In the genomic region with DNA sequence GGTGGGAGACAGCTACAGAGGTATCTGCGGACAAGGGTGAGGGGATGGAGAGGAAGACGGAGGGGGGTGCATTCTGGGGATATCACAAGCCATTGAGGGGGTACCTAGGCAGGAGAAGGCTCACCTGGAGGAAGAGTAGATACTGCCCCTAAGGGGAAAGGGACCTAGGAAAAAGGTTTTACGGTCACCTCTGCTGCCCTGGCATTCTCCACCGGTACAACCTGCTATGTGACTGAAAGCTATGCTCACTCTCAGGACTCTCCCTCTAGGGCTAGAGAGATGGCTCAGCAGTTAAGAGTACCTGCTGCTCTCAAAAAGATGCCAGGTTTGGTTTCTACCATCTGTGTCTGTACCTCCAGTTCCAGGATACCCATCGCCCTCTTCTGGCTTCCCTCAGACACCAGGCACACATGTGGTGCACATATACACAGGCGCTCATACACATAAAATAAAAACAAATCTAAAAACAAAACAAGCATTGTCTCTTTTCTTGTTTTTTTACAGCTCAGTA, we compare ENCODE assay signal across 18 mouse cellular contexts. TPM values are rescaled to one million over a fixed set of nuclear protein-coding genes. Genes with fewer than 3 reads are reported as not detected.
DNase-seq lines count a peak whose midpoint lies in the region; ATAC-seq and TF ChIP-seq lines count a peak whose summit lies in the region.
"Had no signal": no experiment of that assay in that cellular context is flagged by ENCODE, and none has a peak within 500 bp of the region (broad histone marks: within the 10 kb centered on the region; RNA-seq: fewer than 3 reads in every experiment).

No protein-coding gene starts in this region.

- no peaks in the 10 kb centered on the region for H3K9me3 ChIP-seq in hindbrain, embryonic 13.5 days
- no peaks in the 10 kb centered on the region for H3K9me3 ChIP-seq in hindbrain, embryonic 12.5 days (replicated peaks)
- H3K9me3 ChIP-seq in neural tube, embryonic 13.5 days, result no peaks in the 10 kb centered on the region
- H3K9me3 ChIP-seq in limb, embryonic 14.5 days (ENCODE audit: control insufficient read depth, low read length), result no peaks in the 10 kb centered on the region
- no peaks in the 10 kb centered on the region for H3K9me3 ChIP-seq in stomach, postnatal 0 days (ENCODE audit: control insufficient read depth, low read length)
- H3K9me3 ChIP-seq: heart, embryonic 12.5 days had no signal

- TF ChIP-seq EP300 in stomach, postnatal 0 days (optimal IDR thresholded peaks at IDR 0.05), result no peak

- ATAC-seq in hindbrain, embryonic 13.5 days (ENCODE audit: low FRiP score), result no peak
- no peak for ATAC-seq in hindbrain, embryonic 12.5 days (ENCODE audit: low FRiP score)
- ATAC-seq in neural tube, embryonic 13.5 days (ENCODE audit: low read depth), result no peak
- ATAC-seq in limb, embryonic 14.5 days (ENCODE audit: low FRiP score, low read depth), result no peak
- no peak for ATAC-seq in stomach, postnatal 0 days (ENCODE audit: low FRiP score, low TSS enrichment)
- ATAC-seq: CD4-positive, CD25-positive, alpha-beta regulatory T cell, adult 4 months had no signal

- peaks cover 35% of the 10 kb centered on the region for H3K4me1 ChIP-seq in hindbrain, embryonic 13.5 days (replicated peaks)
- H3K4me1 ChIP-seq in hindbrain, embryonic 12.5 days, result peaks cover 27% of the 10 kb centered on the region
- peaks cover 29% of the 10 kb centered on the region for H3K4me1 ChIP-seq in neural tube, embryonic 13.5 days (replicated peaks)
- peaks cover 21% of the 10 kb centered on the region; the same call in 1 of the 2 replicates for H3K4me1 ChIP-seq in limb, embryonic 14.5 days (ENCODE audit: control insufficient read depth, insufficient read depth, low read length)
- H3K4me1 ChIP-seq in stomach, postnatal 0 days (replicated peaks; ENCODE audit: control insufficient read depth, insufficient read depth), result no peaks in the 10 kb centered on the region; the same call in 1 of the 2 replicates

- H3K27ac ChIP-seq in hindbrain, embryonic 13.5 days, result no peak overlapping the region
- H3K27ac ChIP-seq in hindbrain, embryonic 12.5 days, result no peak overlapping the region
- H3K27ac ChIP-seq in neural tube, embryonic 13.5 days (replicated peaks), result no peak overlapping the region
- H3K27ac ChIP-seq in limb, embryonic 14.5 days (replicated peaks; ENCODE audit: low read depth, low read length), result no peak overlapping the region
- H3K27ac ChIP-seq in stomach, postnatal 0 days (replicated peaks), result no peak overlapping the region
- no peak overlapping the region for H3K27ac ChIP-seq in left cerebral cortex, adult 2 months
- H3K27ac ChIP-seq: macrophage had no signal

- H3K36me3 ChIP-seq in hindbrain, embryonic 13.5 days, result no peaks in the 10 kb centered on the region
- H3K36me3 ChIP-seq in hindbrain, embryonic 12.5 days, result no peaks in the 10 kb centered on the region
- H3K36me3 ChIP-seq in neural tube, embryonic 13.5 days, result no peaks in the 10 kb centered on the region
- H3K36me3 ChIP-seq in limb, embryonic 14.5 days (ENCODE audit: control insufficient read depth, insufficient read depth, low read length), result no peaks in the 10 kb centered on the region
- no peaks in the 10 kb centered on the region for H3K36me3 ChIP-seq in stomach, postnatal 0 days (ENCODE audit: control insufficient read depth, insufficient read depth, low read length)
- H3K36me3 ChIP-seq: heart, embryonic 12.5 days had no signal

- H3K27me3 ChIP-seq in hindbrain, embryonic 13.5 days, result peaks cover 9% of the 10 kb centered on the region
- H3K27me3 ChIP-seq in hindbrain, embryonic 12.5 days, result no peaks in the 10 kb centered on the region; the same call in 1 of the 2 replicates
- no peaks in the 10 kb centered on the region for H3K27me3 ChIP-seq in neural tube, embryonic 13.5 days
- H3K27me3 ChIP-seq in limb, embryonic 14.5 days (ENCODE audit: control insufficient read depth, insufficient read depth, low read length), result no peaks in the 10 kb centered on the region
- no peaks in the 10 kb centered on the region for H3K27me3 ChIP-seq in stomach, postnatal 0 days (ENCODE audit: control insufficient read depth, insufficient read depth, low read length)

- peak overlapping the region; percentile 71; the same call in 1 of the 2 replicates for H3K4me3 ChIP-seq in hindbrain, embryonic 13.5 days
- H3K4me3 ChIP-seq in hindbrain, embryonic 12.5 days, result no peak overlapping the region
- 0 out of 2 replicates have a peak overlapping the region, but pooled peaks have one; percentile 2 for H3K4me3 ChIP-seq in neural tube, embryonic 13.5 days
- no peak overlapping the region for H3K4me3 ChIP-seq in limb, embryonic 14.5 days (replicated peaks; ENCODE audit: low read length)
- H3K4me3 ChIP-seq in stomach, postnatal 0 days (ENCODE audit: low read depth, low read length), result no peak overlapping the region
- H3K4me3 ChIP-seq in left cerebral cortex, adult 2 months, result no peak overlapping the region

- TF ChIP-seq POLR2A in limb, embryonic 14.5 days (IDR thresholded peaks at IDR 0.05; ENCODE audit: borderline replicate concordance, extremely low read depth, insufficient read depth, insufficient read length), result no peak

- H3K9ac ChIP-seq in hindbrain, embryonic 13.5 days, result no peak overlapping the region
- no peak overlapping the region for H3K9ac ChIP-seq in hindbrain, embryonic 12.5 days
- no peak overlapping the region for H3K9ac ChIP-seq in neural tube, embryonic 13.5 days
- H3K9ac ChIP-seq in limb, embryonic 14.5 days (ENCODE audit: low read depth, low read length, severe bottlenecking), result no peak overlapping the region
- no peak overlapping the region for H3K9ac ChIP-seq in stomach, postnatal 0 days (ENCODE audit: low read length)

- no peak for DNase-seq in neural tube, embryonic 10.5 days (ENCODE audit: extremely low spot score, low spot score)
- no peak for DNase-seq in limb, embryonic 14.5 days (ENCODE audit: low spot score)
- DNase-seq in stomach, postnatal 0 days (ENCODE audit: low spot score), result no peak
- DNase-seq in left cerebral cortex, adult 2 months (ENCODE audit: extremely low spot score in 1 of 2, low spot score in 2 of 2), result no peak
- DNase-seq in urinary bladder, postnatal 14 days (ENCODE audit: low spot score), result no peak
- DNase-seq: adrenal gland, postnatal 10 days; gastrocnemius, postnatal 25 days; kidney, postnatal 10 days; lung, adult 2 months; right cerebral cortex, adult 18-20 months; thymus, postnatal 25 days had no signal

- peak overlapping the region; percentile 65 for H3K4me2 ChIP-seq in hindbrain, embryonic 13.5 days
- no peak overlapping the region for H3K4me2 ChIP-seq in hindbrain, embryonic 12.5 days (replicated peaks)
- H3K4me2 ChIP-seq in neural tube, embryonic 13.5 days, result peak overlapping the region; percentile 67; the same call in 1 of the 2 replicates
- H3K4me2 ChIP-seq in limb, embryonic 14.5 days (replicated peaks; ENCODE audit: low read depth, low read length, severe bottlenecking), result peak overlapping the region; percentile 53; the same call in 1 of the 2 replicates
- no peak overlapping the region for H3K4me2 ChIP-seq in stomach, postnatal 0 days (replicated peaks; ENCODE audit: low read depth)

- TF ChIP-seq CTCF in stomach, postnatal 0 days (IDR thresholded peaks at IDR 0.05; ENCODE audit: low read depth), result 0 out of 2 replicates have a peak, but pooled peaks have one; percentile 23
- no peak for TF ChIP-seq CTCF in left cerebral cortex, adult 2 months (IDR thresholded peaks at IDR 0.05)

- intact Hi-C loops in left cerebral cortex, adult 2 months (cut with DNase I), result no loop called here

- WGBS in hindbrain, embryonic 13.5 days, result 98% methylated on average over 6 of the region's 6 CpGs
- 99% methylated on average over 6 of the region's 6 CpGs for WGBS in hindbrain, embryonic 12.5 days
- WGBS in neural tube, embryonic 13.5 days, result 96% methylated on average over 6 of the region's 6 CpGs
- 93% methylated on average over 6 of the region's 6 CpGs for WGBS in limb, embryonic 14.5 days
- 99% methylated on average over 6 of the region's 6 CpGs for WGBS in stomach, postnatal 0 days

RNA-seq across cellular contexts. Expression of a gene that starts 1.6 kb away (rescaled TPM):
- 4.1 and 4.3 TPM in 2 replicates for polyA plus RNA-seq in hindbrain, embryonic 13.5 days (2015; fragmentation: Nextera tagmentation; extraction: Ambion mirVana)
- polyA plus RNA-seq in hindbrain, embryonic 12.5 days (2016; fragmentation: Nextera tagmentation; extraction: Ambion mirVana), result 6.6 and 7.5 TPM in 2 replicates
- polyA plus RNA-seq in neural tube, embryonic 13.5 days (2015; fragmentation: Nextera tagmentation; extraction: Ambion mirVana), result 4.4 and 4.8 TPM in 2 replicates
- 14.9 and 19.9 TPM in 2 replicates for polyA plus RNA-seq in limb, embryonic 14.5 days (2012; rRNA removed)
- 5.1 and 6.5 TPM in 2 replicates for polyA plus RNA-seq in limb, embryonic 14.5 days (2014; fragmentation: Nextera tagmentation; extraction: Ambion mirVana)
- polyA plus RNA-seq in stomach, postnatal 0 days (2015; fragmentation: Nextera tagmentation; extraction: Ambion mirVana), result 3.7 and 4.6 TPM in 2 replicates
- 10 to 100 TPM; 21.2 to 24.1 TPM for total RNA-seq in left cerebral cortex, adult 2 months (2021)
- total RNA-seq: MEL had no signal
- polyA plus RNA-seq: CD4-positive, CD25-positive, alpha-beta regulatory T cell, adult 4 months had no signal

RNA-seq across cellular contexts. Expression of a gene that starts 36.1 kb away (rescaled TPM):
- 1.1 and 1.5 TPM in 2 replicates for polyA plus RNA-seq in hindbrain, embryonic 13.5 days (2015; fragmentation: Nextera tagmentation; extraction: Ambion mirVana)
- 2.3 and 3.4 TPM in 2 replicates for polyA plus RNA-seq in hindbrain, embryonic 12.5 days (2016; fragmentation: Nextera tagmentation; extraction: Ambion mirVana)
- polyA plus RNA-seq in neural tube, embryonic 13.5 days (2015; fragmentation: Nextera tagmentation; extraction: Ambion mirVana), result 1.1 and 1.2 TPM in 2 replicates
- 4.2 and 4.7 TPM in 2 replicates for polyA plus RNA-seq in limb, embryonic 14.5 days (2012; rRNA removed)
- 5.4 and 5.9 TPM in 2 replicates for polyA plus RNA-seq in limb, embryonic 14.5 days (2014; fragmentation: Nextera tagmentation; extraction: Ambion mirVana)
- 57.9 and 59.9 TPM in 2 replicates for polyA plus RNA-seq in stomach, postnatal 0 days (2015; fragmentation: Nextera tagmentation; extraction: Ambion mirVana)
- under 1 TPM; 0.77 to 0.86 TPM for total RNA-seq in left cerebral cortex, adult 2 months (2021)
- total RNA-seq: MEL had no signal

Comparison
In these comparisons a context has a peak if more than half of its experiments do, and no peak if none do; other contexts are left out.
1. H3K4me2 ChIP-seq: peak in hindbrain, embryonic 13.5 days (single experiment), neural tube, embryonic 13.5 days (single experiment) and limb, embryonic 14.5 days (single experiment); none in hindbrain, embryonic 12.5 days (single experiment) and stomach, postnatal 0 days (single experiment).
2. H3K4me3 ChIP-seq: peak in hindbrain, embryonic 13.5 days (single experiment) and neural tube, embryonic 13.5 days (single experiment); none in hindbrain, embryonic 12.5 days (single experiment), limb, embryonic 14.5 days (single experiment), stomach, postnatal 0 days (single experiment) and left cerebral cortex, adult 2 months (single experiment).